Mouse (Mus musculus): Measurements from ENCODE around the gene Gm10447.

DNA sequence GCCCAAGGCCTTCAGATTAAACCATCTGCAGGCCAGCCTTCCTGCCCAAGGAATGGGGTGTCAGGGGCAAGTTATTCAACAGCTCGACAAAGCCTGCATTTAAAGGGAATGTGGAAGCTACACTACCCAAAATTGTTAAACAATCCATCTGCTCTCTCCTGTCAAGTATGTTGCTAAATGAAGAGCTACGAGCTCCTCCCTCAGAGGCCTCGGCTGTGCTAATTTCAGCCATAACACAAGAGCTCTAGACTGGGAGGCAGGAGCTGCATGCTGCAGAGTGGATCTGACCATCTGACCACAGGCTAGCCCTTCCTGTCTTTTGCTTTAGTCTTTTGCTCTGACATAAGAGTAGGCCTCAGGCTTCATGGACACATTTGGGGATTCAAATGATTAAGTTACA, 31.7 kb downstream of the Gm10447 start:
- TF ChIP-seq CTCF (IDR thresholded peaks at IDR 0.05; ENCODE audit: control insufficient read depth, insufficient read depth, insufficient read length) (no peak), USF1 (IDR thresholded peaks at IDR 0.05; ENCODE audit: low read depth) (no peak), FOSL1 (IDR thresholded peaks at IDR 0.05; ENCODE audit: insufficient read depth, low read length, poor library complexity, severe bottlenecking) (no peak), MAX (IDR thresholded peaks at IDR 0.05) (no peak), CEBPB (IDR thresholded peaks at IDR 0.05; ENCODE audit: low read depth) (no peak), MYOG (IDR thresholded peaks at IDR 0.05; ENCODE audit: control insufficient read depth, extremely low read depth, insufficient read length) (no peak)
